Mouse (Mus musculus): Measurements from ENCODE around the gene Mier2.

Gene Mier2

GRCm38 (mm10) chr10:79496701-79497288 lies 58.2 kb downstream of the Mier2 start:
- no peak for DNase-seq (ENCODE audit: low read depth, low spot score)

- no peak for DNase-seq (ENCODE audit: low read depth, low spot score)
Observed at GRCm38 (mm10) chr10:79495886-79496285, 59.1 kb downstream of the Mier2 start.

All from skeletal muscle tissue, adult 2 months (tissue).